Mouse (Mus musculus): ENCODE data around the gene Cox4i1.

GRCm38 (mm10) chr8:120672626-120673229 is 4.7 kb downstream of the Cox4i1 start:
- TF ChIP-seq EP300 (IDR thresholded peaks at IDR 0.05; ENCODE audit: insufficient read depth, low read depth, low read length) (no peak), CTCF (IDR thresholded peaks at IDR 0.05) (no peak), POLR2A (IDR thresholded peaks at IDR 0.05; ENCODE audit: insufficient read depth, low read depth, low read length) (0 out of 2 replicates have a peak, but pooled peaks have one; percentile 9)
